Mouse (Mus musculus): ENCODE results near the gene Ccdc28b. TPM values are rescaled to one million over a fixed set of nuclear protein-coding genes. Genes with fewer than 3 reads are reported as not detected.

Ccdc28b gene
- polyA plus RNA-seq, 1 experiment from 2014 or later = 41.4 TPM

GRCm38 (mm10) chr4:129584370-129584769 lies 39.4 kb downstream of the Ccdc28b start:
- H3K27me3 ChIP-seq (ENCODE audit: control insufficient read depth, insufficient read depth, low read length) = no peaks in the 10 kb centered on the region
- H3K36me3 ChIP-seq (ENCODE audit: control insufficient read depth, insufficient read depth, low read length) = no peaks in the 10 kb centered on the region
- WGBS (ENCODE audit: insufficient replicate concordance) = 54% methylated on average over 1 of the region's 1 CpGs
- H3K27ac ChIP-seq (ENCODE audit: low read depth, low read length) = peak overlapping the region; percentile 62; the same call in 1 of the 2 replicates
- no peak for ATAC-seq (replicated peaks; ENCODE audit: insufficient number of reproducible peaks, low FRiP score, low TSS enrichment)
- H3K4me3 ChIP-seq (ENCODE audit: low read depth, low read length) = peak overlapping the region; percentile 55
- H3K4me1 ChIP-seq (ENCODE audit: control insufficient read depth, insufficient read depth, low read length) = peaks cover 9% of the 10 kb centered on the region
- H3K9me3 ChIP-seq (replicated peaks; ENCODE audit: control insufficient read depth, low read length) = no peaks in the 10 kb centered on the region
- H3K9ac ChIP-seq (ENCODE audit: low read depth, low read length) = peak overlapping the region; percentile 70
- H3K4me2 ChIP-seq = peak overlapping the region; percentile 79

- Histone ChIP-seq H3K27ac (ENCODE audit: low read depth, low read length) (no peak overlapping the region), H3K36me3 (ENCODE audit: control insufficient read depth, insufficient read depth, low read length) (no peaks in the 10 kb centered on the region), H3K9me3 (replicated peaks; ENCODE audit: control insufficient read depth, low read length) (no peaks in the 10 kb centered on the region), H3K9ac (ENCODE audit: low read depth, low read length) (no peak overlapping the region), H3K4me3 (ENCODE audit: low read depth, low read length) (no peak overlapping the region), H3K4me2 (no peak overlapping the region), H3K27me3 (ENCODE audit: control insufficient read depth, insufficient read depth, low read length) (no peaks in the 10 kb centered on the region), H3K4me1 (ENCODE audit: control insufficient read depth, insufficient read depth, low read length) (peaks cover 6% of the 10 kb centered on the region)
- ATAC-seq (replicated peaks; ENCODE audit: insufficient number of reproducible peaks, low FRiP score, low TSS enrichment) = no peak
- 78% methylated on average over 1 of the region's 1 CpGs for WGBS (ENCODE audit: insufficient replicate concordance)
Measured at GRCm38 (mm10) chr4:129582251-129582650, 41.5 kb downstream of the Ccdc28b start.

- H3K36me3 ChIP-seq (ENCODE audit: control insufficient read depth, insufficient read depth, low read length) = no peaks in the 10 kb centered on the region
- no peak overlapping the region for H3K9ac ChIP-seq (ENCODE audit: low read depth, low read length)
- no peak overlapping the region for H3K4me3 ChIP-seq (ENCODE audit: low read depth, low read length)
- H3K27ac ChIP-seq (ENCODE audit: low read depth, low read length) = no peak overlapping the region; the same call in 1 of the 2 replicates
- no peak for ATAC-seq (replicated peaks; ENCODE audit: insufficient number of reproducible peaks, low FRiP score, low TSS enrichment)
- no peaks in the 10 kb centered on the region for H3K9me3 ChIP-seq (replicated peaks; ENCODE audit: control insufficient read depth, low read length)
- H3K27me3 ChIP-seq (ENCODE audit: control insufficient read depth, insufficient read depth, low read length) = no peaks in the 10 kb centered on the region
- 66% methylated on average over 7 of the region's 7 CpGs for WGBS (ENCODE audit: insufficient replicate concordance)
- H3K4me2 ChIP-seq = no peak overlapping the region
- H3K4me1 ChIP-seq (ENCODE audit: control insufficient read depth, insufficient read depth, low read length) = peaks cover 9% of the 10 kb centered on the region
Measured at GRCm38 (mm10) chr4:129580347-129580746, 43.4 kb downstream of the Ccdc28b start.

- Histone ChIP-seq H3K27ac (ENCODE audit: low read depth, low read length) (peak within 1 kb of the TSS; percentile 50), H3K4me3 (ENCODE audit: low read depth, low read length) (no peak within 1 kb of the TSS), H3K4me1 (ENCODE audit: control insufficient read depth, insufficient read depth, low read length) (peaks cover 6% of the 10 kb centered on the region; the same call in 1 of the 2 replicates), H3K9ac (ENCODE audit: low read depth, low read length) (no peak within 1 kb of the TSS), H3K4me2 (0 out of 2 replicates have a peak within 1 kb of the TSS, but pooled peaks have one; percentile 12), H3K27me3 (ENCODE audit: control insufficient read depth, insufficient read depth, low read length) (no peaks in the 10 kb centered on the region), H3K36me3 (ENCODE audit: control insufficient read depth, insufficient read depth, low read length) (no peaks in the 10 kb centered on the region), H3K9me3 (replicated peaks; ENCODE audit: control insufficient read depth, low read length) (no peaks in the 10 kb centered on the region)
- no peak for ATAC-seq (replicated peaks; ENCODE audit: insufficient number of reproducible peaks, low FRiP score, low TSS enrichment)
- WGBS (ENCODE audit: insufficient replicate concordance) = 67% methylated on average over 5 of the region's 5 CpGs
Measured at GRCm38 (mm10) chr4:129578466-129578865, 45.3 kb downstream of the Ccdc28b start, which contains the start of gene Fam167b. Gene Fam167b, minus strand, starts transcription at chr4:129578549.

GRCm38 (mm10) chr4:129577688-129578087 lies 46.1 kb downstream of the Ccdc28b start:
- 0 out of 2 replicates have a peak overlapping the region, but pooled peaks have one; percentile 50 for H3K27ac ChIP-seq (ENCODE audit: low read depth, low read length)
- H3K4me3 ChIP-seq (ENCODE audit: low read depth, low read length) = no peak overlapping the region
- H3K4me2 ChIP-seq = no peak overlapping the region

GRCm38 (mm10) chr4:129576863-129577491 lies 46.8 kb downstream of the Ccdc28b start:
- 0 out of 2 replicates have a peak overlapping the region, but pooled peaks have one; percentile 12 for H3K4me2 ChIP-seq

More at GRCm38 (mm10) chr4:129577688-129578087, 46.1 kb downstream of the Ccdc28b start:
- Histone ChIP-seq H3K36me3 (ENCODE audit: control insufficient read depth, insufficient read depth, low read length) (no peaks in the 10 kb centered on the region), H3K9ac (ENCODE audit: low read depth, low read length) (no peak overlapping the region), H3K27me3 (ENCODE audit: control insufficient read depth, insufficient read depth, low read length) (no peaks in the 10 kb centered on the region), H3K4me1 (ENCODE audit: control insufficient read depth, insufficient read depth, low read length) (peaks cover 6% of the 10 kb centered on the region; the same call in 1 of the 2 replicates), H3K9me3 (replicated peaks; ENCODE audit: control insufficient read depth, low read length) (no peaks in the 10 kb centered on the region)
- WGBS (ENCODE audit: insufficient replicate concordance) = 80% methylated on average over 7 of the region's 7 CpGs
- no peak for ATAC-seq (replicated peaks; ENCODE audit: insufficient number of reproducible peaks, low FRiP score, low TSS enrichment)

GRCm38 (mm10) chr4:129575171-129575844 lies 48.4 kb downstream of the Ccdc28b start:
- no peak overlapping the region for H3K4me3 ChIP-seq (ENCODE audit: low read depth, low read length)
- ATAC-seq (replicated peaks; ENCODE audit: insufficient number of reproducible peaks, low FRiP score, low TSS enrichment) = no peak
- peak overlapping the region; percentile 68; the same call in 1 of the 2 replicates for H3K27ac ChIP-seq (ENCODE audit: low read depth, low read length)
- WGBS (ENCODE audit: insufficient replicate concordance) = 33% methylated on average over 7 of the region's 8 CpGs
- no peaks in the 10 kb centered on the region for H3K36me3 ChIP-seq (ENCODE audit: control insufficient read depth, insufficient read depth, low read length)
- peaks cover 6% of the 10 kb centered on the region; the same call in 1 of the 2 replicates for H3K4me1 ChIP-seq (ENCODE audit: control insufficient read depth, insufficient read depth, low read length)
- H3K9me3 ChIP-seq (replicated peaks; ENCODE audit: control insufficient read depth, low read length) = no peaks in the 10 kb centered on the region
- H3K27me3 ChIP-seq (ENCODE audit: control insufficient read depth, insufficient read depth, low read length) = no peaks in the 10 kb centered on the region
- H3K9ac ChIP-seq (ENCODE audit: low read depth, low read length) = 0 out of 2 replicates have a peak overlapping the region, but pooled peaks have one; percentile 54
- peak overlapping the region; percentile 8; the same call in 1 of the 2 replicates for H3K4me2 ChIP-seq

More at GRCm38 (mm10) chr4:129576863-129577491, 46.8 kb downstream of the Ccdc28b start:
- WGBS (ENCODE audit: insufficient replicate concordance) = 33% methylated on average over 21 of the region's 21 CpGs
- Histone ChIP-seq H3K36me3 (ENCODE audit: control insufficient read depth, insufficient read depth, low read length) (no peaks in the 10 kb centered on the region), H3K27ac (ENCODE audit: low read depth, low read length) (no peak overlapping the region), H3K4me1 (ENCODE audit: control insufficient read depth, insufficient read depth, low read length) (peaks cover 6% of the 10 kb centered on the region; the same call in 1 of the 2 replicates), H3K4me3 (ENCODE audit: low read depth, low read length) (no peak overlapping the region), H3K9me3 (replicated peaks; ENCODE audit: control insufficient read depth, low read length) (no peaks in the 10 kb centered on the region), H3K9ac (ENCODE audit: low read depth, low read length) (no peak overlapping the region), H3K27me3 (ENCODE audit: control insufficient read depth, insufficient read depth, low read length) (no peaks in the 10 kb centered on the region)
- no peak for ATAC-seq (replicated peaks; ENCODE audit: insufficient number of reproducible peaks, low FRiP score, low TSS enrichment)

GRCm38 (mm10) chr4:129573430-129573829 lies 50.3 kb downstream of the Ccdc28b start, which contains the start of gene Lck:
Gene Lck, minus strand, starts transcription at chr4:129573641.
- Histone ChIP-seq H3K27me3 (ENCODE audit: control insufficient read depth, insufficient read depth, low read length) (no peaks in the 10 kb centered on the region), H3K9ac (ENCODE audit: low read depth, low read length) (no peak within 1 kb of the TSS), H3K9me3 (replicated peaks; ENCODE audit: control insufficient read depth, low read length) (no peaks in the 10 kb centered on the region), H3K36me3 (ENCODE audit: control insufficient read depth, insufficient read depth, low read length) (no peaks in the 10 kb centered on the region), H3K27ac (ENCODE audit: low read depth, low read length) (peak within 1 kb of the TSS; percentile 0; the same call in 1 of the 2 replicates), H3K4me3 (ENCODE audit: low read depth, low read length) (no peak within 1 kb of the TSS), H3K4me2 (no peak within 1 kb of the TSS), H3K4me1 (ENCODE audit: control insufficient read depth, insufficient read depth, low read length) (peaks cover 6% of the 10 kb centered on the region; the same call in 1 of the 2 replicates)
- 80% methylated on average over 8 of the region's 8 CpGs for WGBS (ENCODE audit: insufficient replicate concordance)
- ATAC-seq (replicated peaks; ENCODE audit: insufficient number of reproducible peaks, low FRiP score, low TSS enrichment) = no peak

All from heart, embryonic 11.5 days (tissue).